Mouse (Mus musculus) hindbrain, embryonic 14.5 days (tissue): ENCODE data around the gene Sik1. TPM values are rescaled to one million over a fixed set of nuclear protein-coding genes. Genes with fewer than 3 reads are reported as not detected.

Source experiments
- ATAC-seq: fragments of 200-750 bp; cut with Nextera tagmentation; 2 replicates; pipeline ENCODE4 v1.8.0; 2017; ENCODE audit warnings: moderate number of reproducible peaks, mild to moderate bottlenecking, moderate TSS enrichment, moderate library complexity; ENCODE audit not compliant: low FRiP score
- DNase-seq: peaks from one replicate; pipeline ENCODE4 v3.0.0-alpha.2; 2015; ENCODE audit warnings: low spot score
- H3K27ac ChIP-seq: fragments of 300-500 bp; sonication (generic); 2 replicates; pipeline ENCODE4 v1.5.1; 2014; ENCODE audit warnings: mild to moderate bottlenecking, moderate library complexity
- H3K27me3 ChIP-seq: fragments of 300-500 bp; sonication (generic); 2 replicates; pipeline ENCODE4 v1.6.1; 2014; ENCODE audit warnings: mild to moderate bottlenecking, low read length, mixed read lengths; ENCODE audit not compliant: control insufficient read depth, insufficient read depth
- H3K36me3 ChIP-seq: fragments of 300-500 bp; sonication (generic); replicated peaks from 2 replicates; pipeline ENCODE4 v1.6.1; 2014; ENCODE audit not compliant: control insufficient read depth, insufficient read depth
- H3K4me1 ChIP-seq: fragments of 300-500 bp; sonication (generic); replicated peaks from 2 replicates; pipeline ENCODE4 v1.6.1; 2014; ENCODE audit warnings: antibody characterized with exemption, low read length, mixed read lengths; ENCODE audit not compliant: control insufficient read depth, insufficient read depth
- H3K4me2 ChIP-seq: fragments of 300-500 bp; sonication (generic); replicated peaks from 2 replicates; pipeline ENCODE4 v1.6.1; 2014; ENCODE audit warnings: mild to moderate bottlenecking, moderate library complexity
- H3K4me3 ChIP-seq: fragments of 300-500 bp; sonication (generic); replicated peaks from 2 replicates; pipeline ENCODE4 v1.5.1; 2014; ENCODE audit warnings: mild to moderate bottlenecking, low read length
- H3K9ac ChIP-seq: fragments of 300-500 bp; sonication (generic); 2 replicates; pipeline ENCODE4 v1.6.1; 2014
- H3K9me3 ChIP-seq: fragments of 300-500 bp; sonication (generic); 2 replicates; pipeline ENCODE4 v1.6.1; 2016; ENCODE audit warnings: low read length; ENCODE audit not compliant: control insufficient read depth
- WGBS: fragments of 180-500 bp; shearing (Covaris S2); extraction: QIAGEN DNeasy Blood & Tissue Kit; methylation state at CpG from one replicate; pipeline ENCODE4 v1.1.7; 2014; 5-methylcytosine and 5-hydroxymethylcytosine counted together
- polyA plus RNA-seq: library from polyadenylated mRNA; unstranded; fragments of >200 nt; fragmentation: Nextera tagmentation; extraction: Ambion mirVana; gene quantifications from 2 replicates; pipeline ENCODE4 v1.2.1, GENCODE M21; 2014

The Sik1 gene
- polyA plus RNA-seq, 1 experiment from 2014 or later: 20.5 TPM

DNA sequence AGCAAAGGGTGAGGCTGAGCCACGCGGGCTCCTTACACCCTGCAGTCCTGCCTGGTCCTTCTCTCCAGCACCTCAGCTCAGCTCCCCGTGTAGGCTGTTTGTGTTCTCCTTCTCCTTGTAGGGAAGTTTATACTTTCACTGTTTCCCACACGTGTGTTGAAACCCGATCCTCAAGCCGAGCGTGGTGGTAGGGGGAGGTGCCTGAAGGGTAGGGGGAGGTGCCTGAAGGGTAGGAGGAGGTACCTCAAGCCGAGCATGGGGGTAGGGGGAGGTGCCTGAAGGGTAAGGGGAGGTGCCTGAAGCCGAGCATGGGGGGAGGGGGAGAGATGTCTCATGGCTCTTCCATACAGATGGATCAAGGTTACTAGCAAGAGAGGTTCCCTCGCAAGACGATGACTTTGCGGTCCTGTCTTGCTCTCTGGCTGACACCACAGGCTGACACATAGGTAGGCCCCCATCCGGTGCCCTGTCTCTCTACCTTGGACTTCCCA is 15.4 kb upstream of the Sik1 start:
- H3K4me3 ChIP-seq: no peak overlapping the region
- 32% methylated on average over 13 of the region's 13 CpGs for WGBS
- no peak for DNase-seq
- H3K4me1 ChIP-seq: no peaks in the 10 kb centered on the region; the same call in 1 of the 2 replicates
- no peaks in the 10 kb centered on the region for H3K9me3 ChIP-seq
- no peaks in the 10 kb centered on the region for H3K27me3 ChIP-seq
- H3K36me3 ChIP-seq: no peaks in the 10 kb centered on the region
- ATAC-seq: no peak
- H3K4me2 ChIP-seq: no peak overlapping the region
- no peak overlapping the region for H3K9ac ChIP-seq
- no peak overlapping the region for H3K27ac ChIP-seq

DNA sequence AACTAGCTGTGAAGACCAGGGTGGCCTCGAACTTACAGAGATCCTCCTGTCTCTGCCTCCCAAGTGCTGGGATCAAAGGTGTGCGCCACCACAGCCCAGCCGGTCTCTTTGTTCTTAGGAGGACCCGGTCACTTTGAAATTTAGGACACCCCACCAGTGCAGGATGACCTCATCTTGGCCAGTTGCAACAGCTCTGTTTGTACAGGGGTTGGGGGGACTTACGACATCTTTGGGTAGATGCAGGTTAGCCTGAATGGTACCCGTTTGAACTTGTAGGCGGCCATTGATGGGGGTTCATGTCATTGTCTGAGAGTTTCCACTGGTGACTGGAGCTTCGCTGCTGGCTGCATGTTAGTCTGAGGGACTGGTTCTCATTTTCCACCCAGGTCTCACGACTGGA is 14.8 kb upstream of the Sik1 start:
- WGBS: 80% methylated on average over 9 of the region's 9 CpGs
- no peak overlapping the region for H3K4me2 ChIP-seq
- no peak overlapping the region for H3K9ac ChIP-seq
- H3K27me3 ChIP-seq: no peaks in the 10 kb centered on the region
- H3K27ac ChIP-seq: no peak overlapping the region
- no peak overlapping the region for H3K4me3 ChIP-seq
- no peaks in the 10 kb centered on the region for H3K36me3 ChIP-seq
- H3K9me3 ChIP-seq: no peaks in the 10 kb centered on the region
- no peak for ATAC-seq
- DNase-seq: no peak
- no peaks in the 10 kb centered on the region; the same call in 1 of the 2 replicates for H3K4me1 ChIP-seq

DNA sequence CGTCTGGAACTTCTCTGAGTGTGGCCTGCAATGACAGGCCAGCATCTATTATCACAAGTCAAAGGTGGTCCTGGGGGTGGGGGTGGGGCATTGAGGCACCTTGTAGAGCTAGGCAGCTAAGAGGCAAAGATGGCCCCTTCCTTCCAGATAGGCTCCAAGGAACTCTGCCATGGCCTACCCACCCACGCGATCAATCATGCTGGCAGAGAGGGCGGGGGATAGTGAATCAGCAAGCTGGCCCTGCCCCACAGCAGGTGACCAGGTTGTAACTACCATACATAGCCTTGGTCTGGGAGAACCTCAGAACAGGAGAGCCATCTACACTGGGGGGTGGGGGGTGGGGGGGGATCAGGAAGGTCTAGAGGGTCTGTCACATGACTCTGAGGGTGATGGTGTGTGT is 12.5 kb upstream of the Sik1 start:
- Histone ChIP-seq H3K36me3 (no peaks in the 10 kb centered on the region), H3K4me1 (no peaks in the 10 kb centered on the region; the same call in 1 of the 2 replicates), H3K4me2 (no peak overlapping the region), H3K9ac (no peak overlapping the region), H3K4me3 (no peak overlapping the region), H3K27me3 (no peaks in the 10 kb centered on the region), H3K27ac (no peak overlapping the region), H3K9me3 (no peaks in the 10 kb centered on the region)
- ATAC-seq (no peak), DNase-seq (no peak)
- 95% methylated on average over 4 of the region's 4 CpGs for WGBS

DNA sequence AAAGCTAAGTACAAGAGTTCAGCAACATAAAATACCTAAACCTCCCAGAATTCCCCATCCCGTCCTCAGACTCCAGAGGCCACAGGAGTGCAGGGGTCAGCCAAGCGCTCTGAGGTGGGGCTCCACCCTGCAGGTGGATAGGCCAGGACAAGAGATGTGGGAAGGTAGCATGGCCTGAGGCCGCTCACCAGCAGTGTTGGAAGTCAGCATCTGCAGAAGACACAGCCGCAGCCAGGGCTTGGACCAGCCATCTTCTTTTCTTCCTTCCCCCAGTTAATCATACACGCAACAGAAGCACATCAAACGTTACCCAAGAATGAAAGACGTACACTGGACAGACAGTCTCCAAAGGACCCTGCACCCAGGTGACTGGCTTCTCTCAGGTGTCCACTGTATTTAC is 11.5 kb upstream of the Sik1 start:
- Histone ChIP-seq H3K4me1 (no peaks in the 10 kb centered on the region), H3K4me2 (no peak overlapping the region), H3K36me3 (no peaks in the 10 kb centered on the region), H3K27ac (no peak overlapping the region), H3K9ac (no peak overlapping the region), H3K27me3 (no peaks in the 10 kb centered on the region), H3K9me3 (no peaks in the 10 kb centered on the region), H3K4me3 (no peak overlapping the region)
- 97% methylated on average over 7 of the region's 7 CpGs for WGBS
- no peak for DNase-seq
- no peak for ATAC-seq

DNA sequence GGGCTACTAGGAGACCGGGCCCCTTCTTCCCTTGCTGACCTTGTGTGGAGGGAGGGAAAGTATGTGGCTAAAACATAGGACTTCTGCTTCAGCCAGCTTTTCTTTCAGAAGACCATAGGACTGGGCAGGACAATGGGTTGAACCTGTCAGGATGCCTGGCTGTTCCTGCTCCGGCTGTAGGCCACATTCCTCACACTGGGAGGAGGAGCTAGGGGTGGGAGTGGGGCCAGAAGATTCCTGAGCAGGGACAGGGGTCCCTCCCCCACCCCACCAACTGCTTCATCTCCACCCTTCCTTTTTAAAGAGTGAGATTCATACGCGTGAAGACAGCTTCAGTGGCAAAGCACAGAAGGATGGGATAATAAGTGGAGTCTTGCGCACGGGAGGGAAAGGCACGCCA is 10.0 kb upstream of the Sik1 start:
- Histone ChIP-seq H3K4me1 (no peaks in the 10 kb centered on the region), H3K9me3 (no peaks in the 10 kb centered on the region), H3K9ac (no peak overlapping the region), H3K4me2 (no peak overlapping the region), H3K36me3 (no peaks in the 10 kb centered on the region), H3K27ac (no peak overlapping the region), H3K4me3 (no peak overlapping the region), H3K27me3 (no peaks in the 10 kb centered on the region)
- WGBS: 74% methylated on average over 7 of the region's 7 CpGs
- no peak for DNase-seq
- no peak for ATAC-seq

DNA sequence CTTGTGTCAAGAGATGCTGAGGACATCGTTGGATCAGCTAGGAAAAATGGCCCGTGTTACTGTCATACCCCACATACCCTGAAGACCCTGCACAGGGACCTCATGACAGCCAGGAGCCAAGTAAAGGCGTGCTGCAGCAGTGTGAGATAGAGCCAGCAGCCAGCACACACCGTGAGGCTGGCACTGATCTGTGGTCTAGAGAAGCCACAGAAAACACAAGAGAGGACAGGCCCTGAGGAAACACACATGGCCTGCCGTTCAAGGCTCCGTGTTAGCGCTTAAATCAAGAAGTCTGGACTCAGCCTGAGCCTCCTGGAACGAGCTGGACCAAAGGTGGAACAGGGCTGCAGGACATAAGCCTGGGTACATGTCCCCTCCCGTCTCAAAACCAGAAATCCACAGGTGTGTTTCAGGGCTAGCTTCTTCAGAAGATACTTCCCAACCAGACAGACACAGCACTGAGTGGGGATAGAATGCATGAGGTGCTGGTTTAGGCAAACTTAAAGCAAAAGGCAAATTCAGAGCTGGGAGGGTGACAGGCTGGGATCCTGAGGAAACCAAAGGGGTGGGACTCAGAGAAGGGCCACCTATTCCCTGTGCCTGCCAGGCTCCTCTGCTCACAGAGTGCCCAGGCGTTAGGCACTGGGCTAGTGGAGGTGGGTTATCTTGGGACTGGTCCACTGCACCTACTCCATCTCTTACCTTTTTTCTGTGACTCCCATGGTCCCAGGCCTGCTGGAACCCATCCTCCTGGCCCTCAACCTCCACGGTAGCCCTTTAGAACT is 9.3 kb upstream of the Sik1 start:
- Histone ChIP-seq H3K4me1 (no peaks in the 10 kb centered on the region), H3K27ac (no peak overlapping the region), H3K4me2 (no peak overlapping the region), H3K9ac (no peak overlapping the region), H3K27me3 (no peaks in the 10 kb centered on the region), H3K4me3 (no peak overlapping the region), H3K36me3 (no peaks in the 10 kb centered on the region), H3K9me3 (no peaks in the 10 kb centered on the region)
- DNase-seq (no peak), ATAC-seq (no peak)
- 67% methylated on average over 11 of the region's 11 CpGs for WGBS

DNA sequence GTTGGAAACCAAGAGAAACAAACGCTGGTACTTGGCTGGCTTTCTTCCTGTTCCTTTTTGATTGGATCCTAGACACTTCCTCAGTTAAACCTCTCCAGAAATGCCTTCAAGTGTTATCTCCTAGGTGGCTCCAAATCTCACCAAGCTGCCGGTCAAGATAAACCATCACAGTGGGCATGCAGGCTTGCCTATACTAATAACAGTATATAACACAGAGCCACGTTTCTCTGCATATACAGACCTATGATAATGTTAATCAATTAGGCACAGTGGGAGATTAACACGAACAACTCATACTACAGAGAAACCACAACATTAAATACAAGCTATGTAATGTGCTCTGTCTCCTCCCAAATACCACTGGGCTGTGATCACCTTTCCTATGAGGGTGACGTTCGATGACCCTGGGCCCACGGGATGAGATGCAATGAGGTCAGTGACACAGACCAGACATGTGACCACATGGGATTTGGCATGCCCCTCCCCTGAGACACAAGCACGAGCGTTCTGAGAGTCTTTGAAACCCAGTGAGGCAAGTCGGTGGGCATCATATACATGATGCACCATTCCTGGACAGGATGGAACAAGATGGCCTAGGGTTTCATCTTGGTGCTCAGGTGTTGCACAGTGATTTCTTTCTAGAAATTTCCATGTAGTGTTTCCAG is 7.7 kb upstream of the Sik1 start:
- Histone ChIP-seq H3K9ac (no peak overlapping the region), H3K4me3 (no peak overlapping the region), H3K4me1 (no peaks in the 10 kb centered on the region), H3K27me3 (no peaks in the 10 kb centered on the region), H3K4me2 (no peak overlapping the region), H3K9me3 (no peaks in the 10 kb centered on the region), H3K27ac (no peak overlapping the region), H3K36me3 (no peaks in the 10 kb centered on the region)
- 85% methylated on average over 10 of the region's 10 CpGs for WGBS
- DNase-seq (no peak), ATAC-seq (no peak)

DNA sequence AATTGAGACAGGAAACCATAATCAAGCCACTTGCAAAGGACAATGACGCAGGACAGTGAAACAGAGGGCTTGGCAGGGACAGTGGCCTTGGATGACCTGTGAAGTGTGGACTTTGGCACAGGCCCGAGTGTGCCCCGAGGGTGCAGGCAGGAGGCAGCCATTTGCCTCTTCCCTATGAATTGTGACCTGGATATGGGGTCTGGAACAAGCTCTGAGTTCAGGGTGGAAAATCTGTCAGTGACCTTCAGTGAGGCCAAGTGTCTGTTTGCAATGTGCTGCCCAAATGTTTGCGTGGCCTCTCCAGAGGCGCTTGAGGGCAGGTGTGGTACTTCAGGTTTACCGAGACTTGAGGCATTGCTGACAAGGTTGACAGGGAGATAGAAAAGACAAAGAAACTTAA is 6.5 kb upstream of the Sik1 start:
- no peak for ATAC-seq
- Histone ChIP-seq H3K27ac (no peak overlapping the region), H3K9me3 (no peaks in the 10 kb centered on the region), H3K36me3 (no peaks in the 10 kb centered on the region), H3K4me3 (no peak overlapping the region), H3K4me1 (no peaks in the 10 kb centered on the region), H3K27me3 (no peaks in the 10 kb centered on the region), H3K4me2 (no peak overlapping the region), H3K9ac (no peak overlapping the region)
- WGBS: 87% methylated on average over 6 of the region's 6 CpGs
- no peak for DNase-seq

DNA sequence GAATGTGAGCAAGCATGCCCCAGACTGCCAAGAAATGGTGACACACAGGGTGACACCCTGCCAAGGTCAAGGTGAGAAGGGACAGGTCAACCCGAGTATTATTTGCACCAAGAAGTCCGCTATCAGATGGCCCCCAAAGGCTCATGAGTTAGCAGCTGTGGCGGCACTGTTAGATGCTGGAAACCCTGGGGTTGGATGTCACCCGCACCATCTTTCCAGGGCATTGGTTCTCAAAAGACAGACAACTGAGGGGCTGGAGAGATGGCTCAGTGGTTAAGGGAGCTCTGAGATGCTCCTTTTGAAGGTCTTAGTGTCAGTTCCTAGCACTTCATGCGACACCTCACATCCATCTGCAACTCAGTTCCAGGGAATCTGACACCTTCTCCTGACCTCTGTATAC is 6.1 kb upstream of the Sik1 start:
- Histone ChIP-seq H3K4me3 (no peak overlapping the region), H3K4me1 (peaks cover under 1% of the 10 kb centered on the region; the same call in 1 of the 2 replicates), H3K27me3 (no peaks in the 10 kb centered on the region), H3K9me3 (no peaks in the 10 kb centered on the region), H3K9ac (no peak overlapping the region), H3K36me3 (no peaks in the 10 kb centered on the region), H3K4me2 (no peak overlapping the region), H3K27ac (no peak overlapping the region)
- ATAC-seq (no peak), DNase-seq (no peak)
- 97% methylated on average over 5 of the region's 5 CpGs for WGBS
